Mouse (Mus musculus) retina, postnatal 7 days (tissue): ENCODE measurements around the gene Dync1li1.

Experiments
- DNase-seq: peaks from one replicate; pipeline ENCODE4 v3.0.0-alpha.2; 2012; ENCODE audit warnings: low read depth, low spot score

Gene Dync1li1

GRCm38 (mm10) chr9:114729911-114730805 lies 41.6 kb downstream of the Dync1li1 start:
- DNase-seq: no peak

GRCm38 (mm10) chr9:114731011-114731755 lies 42.6 kb downstream of the Dync1li1 start, which contains the start of gene Cmtm6:
Gene Cmtm6, plus strand, starts transcription at chr9:114731116.
- DNase-seq: peak; percentile 85

GRCm38 (mm10) chr9:114731871-114732682 lies 43.5 kb downstream of the Dync1li1 start:
- no peak for DNase-seq

DNA sequence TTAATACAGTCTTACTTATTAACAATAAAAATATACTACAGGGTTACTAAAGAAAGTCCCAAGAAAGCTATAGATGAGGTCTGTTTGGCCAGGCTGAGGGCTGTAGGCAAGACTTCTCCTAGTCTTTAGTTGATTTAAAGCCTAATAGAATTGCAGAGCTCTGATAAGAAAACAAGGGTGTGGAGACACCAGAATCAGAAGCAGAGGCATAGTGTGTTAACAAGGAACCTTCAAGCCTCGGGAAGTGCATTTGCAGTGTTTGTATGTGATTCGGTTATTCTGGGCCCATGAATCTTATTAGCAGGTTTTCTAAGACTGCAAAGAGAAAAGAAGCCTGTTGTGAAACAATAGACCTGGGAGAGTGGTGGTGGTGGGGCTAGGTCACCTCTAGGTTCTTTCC lies 44.6 kb downstream of the Dync1li1 start:
- DNase-seq: no peak

DNA sequence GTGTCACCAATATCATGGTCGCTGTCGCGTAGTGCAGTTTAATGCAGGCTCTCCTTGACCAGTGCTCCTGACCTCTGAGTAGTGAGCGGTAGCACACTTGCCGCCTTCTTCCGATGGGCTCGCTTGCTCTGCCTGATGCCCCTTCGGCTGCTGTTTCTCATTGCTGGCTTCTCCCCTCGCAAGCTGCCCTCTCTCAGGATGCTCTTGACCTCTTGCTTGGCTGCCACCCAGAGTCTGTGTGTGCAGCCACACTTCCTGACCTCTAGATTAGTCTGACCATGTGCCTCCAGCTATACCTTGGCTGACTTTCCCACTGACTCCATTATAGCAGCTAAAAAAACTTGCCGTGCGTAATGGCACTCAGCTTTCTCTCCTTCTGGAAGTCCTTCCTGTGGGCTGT lies 47.9 kb downstream of the Dync1li1 start:
- no peak for DNase-seq

GRCm38 (mm10) chr9:114740336-114740735 lies 51.7 kb downstream of the Dync1li1 start:
- no peak for DNase-seq

GRCm38 (mm10) chr9:114742731-114743130 lies 54.1 kb downstream of the Dync1li1 start:
- no peak for DNase-seq

DNA sequence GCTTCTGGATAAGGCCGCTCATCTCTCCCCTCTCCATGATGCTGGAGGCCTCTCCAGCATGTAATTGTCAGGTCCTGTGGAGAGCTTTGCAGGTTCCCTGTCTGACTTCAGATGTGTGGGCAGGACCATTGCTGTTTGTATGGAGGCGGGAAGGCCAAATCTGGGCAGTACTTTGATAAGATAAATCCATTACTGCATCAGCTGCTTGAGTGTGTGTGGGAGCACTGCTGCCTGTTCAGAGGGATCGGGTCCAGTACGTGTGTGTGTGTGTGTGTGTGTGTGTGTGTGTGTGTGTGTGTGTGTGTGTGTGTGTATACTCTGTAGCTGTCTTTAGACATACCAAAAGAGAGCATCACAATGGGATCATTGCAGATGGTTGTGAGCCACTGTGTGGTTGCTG lies 56.6 kb downstream of the Dync1li1 start:
- no peak for DNase-seq

DNA sequence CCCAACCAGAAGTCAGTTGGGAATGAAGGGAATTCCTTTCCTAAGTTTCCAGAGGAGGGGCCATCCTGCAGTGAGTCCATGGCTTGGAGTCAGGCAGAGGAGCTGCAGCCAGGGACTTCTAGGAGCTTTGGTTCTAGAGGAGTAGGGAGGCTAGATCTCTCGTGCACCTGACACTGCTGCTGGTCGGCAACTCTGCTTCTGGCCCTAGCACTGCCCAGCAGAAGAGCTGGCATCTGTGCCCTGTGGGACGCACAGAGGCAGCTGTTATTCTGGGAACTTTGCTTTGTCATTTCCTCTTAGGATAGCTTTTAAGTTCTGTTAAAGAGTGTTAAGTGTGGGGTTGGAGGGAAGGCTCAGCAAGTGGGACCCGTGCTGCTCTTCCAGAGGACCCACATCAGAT lies 57.1 kb downstream of the Dync1li1 start:
- DNase-seq: no peak

- no peak for DNase-seq
Observed at GRCm38 (mm10) chr9:114747012-114747411, 58.4 kb downstream of the Dync1li1 start.

- no peak for DNase-seq
Observed at GRCm38 (mm10) chr9:114747466-114747865, 58.9 kb downstream of the Dync1li1 start.

DNA sequence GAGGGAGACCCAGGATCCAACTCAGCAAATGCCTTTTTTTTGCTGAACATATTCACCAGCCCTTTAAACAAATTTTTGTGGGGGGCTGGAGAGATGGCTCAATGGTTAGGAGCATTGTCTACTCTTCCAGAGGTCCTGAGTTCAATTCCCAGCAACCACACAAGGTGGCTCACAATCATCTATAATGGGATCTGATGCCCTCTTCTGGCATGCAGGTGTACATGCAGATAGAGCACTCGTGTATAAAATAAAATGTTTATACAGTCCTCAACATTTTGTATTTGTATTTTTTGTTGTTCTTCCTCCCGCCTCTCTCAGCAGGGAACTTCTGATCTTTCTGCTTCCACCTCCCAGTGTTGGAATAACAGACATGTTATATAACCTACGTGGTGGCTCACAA lies 63.0 kb downstream of the Dync1li1 start:
- no peak for DNase-seq

DNA sequence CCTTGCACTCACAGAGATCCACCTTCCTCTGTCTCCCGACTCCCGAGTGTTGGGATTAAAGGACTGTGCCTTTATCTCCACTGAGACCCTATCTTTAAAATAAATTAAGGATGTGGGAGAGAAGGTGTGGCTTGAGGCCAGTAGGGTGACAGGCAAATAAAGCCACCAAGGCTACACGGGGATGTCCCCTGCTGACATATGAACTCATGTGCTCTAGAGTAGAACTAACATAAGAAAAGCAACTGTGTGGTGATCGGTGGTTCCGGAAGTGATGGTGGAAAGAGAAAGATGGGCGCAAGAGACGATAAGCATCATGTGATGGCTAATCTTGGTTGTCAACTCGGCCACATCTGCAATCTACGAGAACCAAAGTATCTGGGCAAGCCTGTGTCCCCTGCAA lies 63.7 kb downstream of the Dync1li1 start:
- no peak for DNase-seq

GRCm38 (mm10) chr9:114752863-114753484 lies 64.4 kb downstream of the Dync1li1 start:
- DNase-seq: peak; percentile 83

DNA sequence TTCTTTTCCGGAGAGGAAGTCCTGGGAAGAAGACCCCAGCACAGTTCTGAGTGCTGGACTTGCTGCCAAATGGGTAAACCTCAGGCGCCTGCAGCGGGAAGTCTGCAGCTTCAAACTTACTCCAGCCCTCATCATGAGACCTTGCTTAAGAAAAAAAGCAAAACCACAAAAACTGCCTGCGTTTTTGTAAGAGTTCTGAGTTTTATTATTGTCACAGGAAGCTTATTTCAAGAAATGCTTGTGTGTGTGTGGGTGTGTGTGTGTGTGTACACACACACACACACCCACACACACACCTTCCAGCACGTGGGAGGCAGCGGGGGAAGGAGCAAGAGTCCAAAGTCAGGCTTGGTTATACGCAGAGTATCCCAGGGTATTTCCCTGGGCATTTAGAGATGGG lies 69.7 kb downstream of the Dync1li1 start:
- DNase-seq: no peak

DNA sequence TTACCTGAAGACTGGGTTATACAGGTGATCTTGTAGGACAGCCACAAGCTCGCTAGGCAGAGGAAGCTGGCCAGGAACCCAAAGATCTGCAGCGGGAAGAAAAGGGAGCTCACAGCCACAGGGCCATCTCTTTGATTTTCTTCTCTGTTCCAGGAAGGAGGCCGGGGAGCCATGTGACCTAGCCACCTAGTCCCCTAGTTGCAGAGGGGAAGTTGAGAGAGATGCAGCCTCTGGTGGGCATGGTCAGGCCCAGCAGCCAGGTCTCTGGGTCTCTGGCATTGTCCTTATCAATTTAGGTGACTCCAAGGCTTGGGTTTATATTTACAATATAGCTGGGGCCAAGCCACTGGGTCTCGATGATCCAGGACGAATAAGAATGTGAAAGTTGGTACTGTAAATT lies 70.2 kb downstream of the Dync1li1 start:
- DNase-seq: no peak

DNA sequence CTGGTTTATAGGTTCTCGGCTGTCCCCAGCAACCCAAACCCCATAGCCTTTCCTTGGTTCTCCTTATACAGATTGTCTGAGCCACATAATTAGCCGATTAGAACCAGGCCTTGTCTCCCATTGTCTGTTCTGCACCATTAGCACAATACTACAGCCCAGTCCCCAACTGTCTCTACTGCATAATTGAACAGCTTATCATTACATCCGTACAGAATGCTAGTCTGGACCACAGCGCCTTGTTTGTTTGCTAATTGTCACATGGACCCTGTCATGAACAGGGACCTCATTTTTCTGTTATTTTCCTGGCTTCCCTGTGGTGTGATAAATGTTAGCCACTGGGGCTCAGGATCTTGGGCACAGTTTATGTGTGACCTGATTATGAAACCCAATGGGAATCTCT lies 71.3 kb downstream of the Dync1li1 start:
- no peak for DNase-seq

DNA sequence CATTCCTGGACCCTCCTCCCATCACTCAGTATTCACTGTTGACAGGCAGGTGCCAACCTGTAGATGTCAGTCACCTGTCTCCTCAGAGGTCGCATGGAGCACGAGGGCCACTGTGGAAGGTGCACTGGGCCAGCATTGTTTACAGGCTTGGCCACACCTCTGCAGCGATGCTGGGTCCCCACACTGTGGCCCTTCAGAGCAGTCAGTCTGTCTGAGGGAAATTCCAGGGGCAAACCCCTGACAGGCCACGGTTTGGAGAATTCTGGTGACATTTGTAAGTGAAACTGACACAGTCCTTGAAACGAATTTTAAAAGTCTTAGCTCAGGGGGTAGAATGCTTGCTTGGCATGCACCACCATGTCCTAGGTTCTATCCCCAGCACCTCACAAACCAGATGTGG lies 71.8 kb downstream of the Dync1li1 start:
- no peak for DNase-seq

DNA sequence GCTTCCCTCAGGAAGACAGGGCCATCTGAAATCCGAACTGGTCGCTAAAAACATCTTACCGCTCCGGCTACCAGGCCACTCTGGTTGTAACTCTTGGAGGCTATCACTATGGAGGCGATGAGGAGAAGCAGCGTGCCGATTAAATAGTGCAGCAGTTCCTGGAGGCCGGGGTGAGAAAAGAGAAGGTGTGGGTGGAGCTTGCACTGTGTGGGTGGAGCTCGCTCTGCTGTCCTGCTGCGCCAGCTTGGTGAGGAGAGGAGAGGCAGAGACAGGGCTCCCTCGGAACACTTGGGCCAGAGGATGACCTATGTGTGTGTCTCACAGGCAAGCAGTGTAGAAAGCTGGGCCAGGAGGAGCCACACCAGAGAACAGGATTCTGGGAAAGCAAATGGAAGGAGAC lies 73.3 kb downstream of the Dync1li1 start:
- DNase-seq: no peak

- DNase-seq: peak; percentile 53
Observed at GRCm38 (mm10) chr9:114763341-114763740, 74.8 kb downstream of the Dync1li1 start.

DNA sequence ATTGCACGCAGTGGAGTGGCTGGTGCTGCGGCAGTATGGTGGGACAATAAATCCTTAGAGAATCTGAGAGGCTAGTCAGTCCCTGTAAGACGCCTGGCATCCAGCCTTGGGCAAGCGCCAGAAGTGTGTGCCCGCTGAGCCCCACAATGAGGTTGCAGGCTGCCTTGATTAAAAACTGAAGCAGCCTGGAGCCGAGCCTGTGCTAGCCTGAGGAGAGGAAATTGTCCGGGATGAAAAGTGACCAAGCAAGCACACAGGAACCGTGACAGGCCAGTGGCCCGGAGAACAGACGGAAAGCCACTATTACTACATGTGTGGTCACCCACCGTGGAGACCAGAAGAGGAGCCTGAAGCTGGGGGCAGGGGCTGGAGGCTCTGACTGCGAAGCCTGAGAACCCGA lies 78.4 kb downstream of the Dync1li1 start:
- DNase-seq: peak; percentile 21
